Mouse (Mus musculus) embryonic stem cell, embryonic (primary cell): Measurements from ENCODE around the gene Pou3f3.

Experiments
- CTCF ChIA-PET, 4 experiments: fragments of 300-600 bp in 2 of 4; fragments of 350-600 bp in 2 of 4; sonication (Branson Sonifier 250); formaldehyde crosslinking; loops; one replicate each; lab custom pipeline; 2022; ENCODE audit warnings: inconsistent platforms in 2 of 4; lab: Charles Lee
- POLR2A ChIA-PET, 4 experiments: fragments of 300-600 bp in 2 of 4; fragments of 350-600 bp in 2 of 4; sonication (Branson Sonifier 250); formaldehyde crosslinking; loops; one replicate each; lab custom pipeline; 2022; ENCODE audit warnings: antibody characterized with exemption in 4 of 4, inconsistent platforms in 1 of 4; lab: Charles Lee

The Pou3f3 gene

DNA sequence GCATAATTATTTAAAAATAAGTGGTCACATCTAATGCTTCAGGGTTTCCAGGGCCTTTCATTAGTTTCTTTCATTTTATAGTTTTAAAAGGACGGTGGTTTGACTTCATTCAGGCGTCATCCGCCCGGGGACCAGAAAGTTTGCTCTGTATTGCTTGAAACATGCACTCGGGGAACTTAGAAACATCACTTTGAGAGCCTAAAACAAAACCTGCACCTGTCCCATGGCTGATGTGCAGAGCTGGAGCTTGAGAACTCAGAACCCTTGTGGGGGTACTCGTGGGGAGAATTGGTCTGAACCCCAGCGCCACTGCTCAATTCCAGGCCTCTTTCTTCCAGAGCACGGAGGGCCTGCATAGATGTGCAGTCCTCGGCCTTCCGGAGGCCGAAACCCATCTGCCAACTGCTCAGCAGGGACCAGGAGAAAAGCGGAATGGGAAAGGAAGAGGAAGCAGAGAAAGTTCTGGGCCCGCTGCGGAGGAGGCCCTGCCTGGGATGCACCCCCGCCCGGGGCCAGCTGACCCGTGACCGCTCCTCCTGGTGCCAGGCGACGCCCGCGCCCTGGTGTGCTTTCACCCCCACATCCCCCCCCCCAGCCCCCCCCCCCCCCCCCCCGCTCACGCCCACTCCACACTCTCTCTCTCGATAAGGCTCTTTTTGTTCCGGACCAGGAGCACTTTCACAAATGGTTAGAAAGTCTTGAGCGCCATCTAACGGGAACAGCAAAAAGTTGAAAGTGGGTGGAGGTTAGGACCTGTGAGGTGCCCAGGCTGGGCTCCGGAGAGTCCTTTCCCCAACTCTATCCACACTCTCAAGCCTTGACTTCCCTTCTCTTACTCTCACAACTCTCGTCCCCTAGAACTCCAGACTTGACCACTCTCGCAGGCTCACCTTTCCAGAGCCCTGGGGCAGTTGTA lies 18.7 kb downstream of the Pou3f3 start:
- CTCF ChIA-PET = interaction anchor here in 2 of 4 experiments (0.7 to 1.6 kb wide), 5 partner anchors 19 to 77 kb away, joined by 4 to 9 read pairs (median 7); no protein-coding TSS in a partner anchor
- POLR2A ChIA-PET = interaction anchor here in 2 of 4 experiments (0.8 to 3.2 kb wide), 5 partner anchors 18 to 29 kb away, joined by 3 to 13 read pairs (median 3); no protein-coding TSS in a partner anchor

DNA sequence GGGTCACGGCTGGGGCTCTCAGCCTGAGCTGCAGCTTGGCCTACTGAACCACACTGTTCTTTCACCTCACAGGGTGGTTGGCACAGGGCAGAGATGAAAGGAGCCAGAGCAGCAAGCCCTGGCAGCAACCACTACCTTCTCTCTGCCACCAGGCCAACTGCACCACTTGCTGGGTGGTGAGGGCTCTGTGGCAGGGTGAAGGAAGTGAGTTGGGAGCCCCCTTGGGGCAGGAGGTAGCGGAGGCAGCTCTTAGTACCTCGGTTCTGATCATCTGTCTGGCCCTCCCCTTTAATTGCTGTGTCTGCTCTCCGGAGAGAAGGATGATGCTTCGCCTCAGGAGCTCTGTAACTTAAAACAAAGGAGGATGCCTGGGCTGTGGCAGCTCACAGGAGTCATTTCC lies 23.0 kb downstream of the Pou3f3 start:
- ChIA-PET POLR2A (interaction anchor here in 1 of 4 experiments (0.9 to 1.3 kb wide), 2 partner anchors 18 to 35 kb away, joined by 3 to 4 read pairs; no protein-coding TSS in a partner anchor), CTCF (interaction anchor here in 1 of 4 experiments (0.6 to 0.9 kb wide), 2 partner anchors 14 to 23 kb away, joined by 3 read pairs; no protein-coding TSS in a partner anchor)

DNA sequence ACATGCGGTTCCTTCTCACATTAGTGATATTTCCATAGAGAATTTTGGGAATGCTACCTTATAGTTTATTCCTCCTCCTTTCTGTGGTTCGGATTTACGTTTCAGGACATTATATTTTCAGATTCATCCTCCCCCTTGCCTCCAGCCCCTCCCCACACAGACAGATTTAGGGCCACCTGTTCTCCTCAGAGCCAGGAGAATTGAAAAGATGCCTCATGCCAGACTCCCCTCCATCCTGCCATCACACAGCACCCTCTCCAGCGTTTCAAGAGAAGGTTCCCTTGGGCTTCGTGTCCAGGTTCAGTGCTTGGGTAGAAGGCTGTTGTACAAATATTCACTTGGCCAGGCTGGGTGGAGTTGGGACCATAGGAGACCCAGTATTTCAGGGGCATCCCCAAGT lies 25.8 kb downstream of the Pou3f3 start:
- POLR2A ChIA-PET = no interaction called here

DNA sequence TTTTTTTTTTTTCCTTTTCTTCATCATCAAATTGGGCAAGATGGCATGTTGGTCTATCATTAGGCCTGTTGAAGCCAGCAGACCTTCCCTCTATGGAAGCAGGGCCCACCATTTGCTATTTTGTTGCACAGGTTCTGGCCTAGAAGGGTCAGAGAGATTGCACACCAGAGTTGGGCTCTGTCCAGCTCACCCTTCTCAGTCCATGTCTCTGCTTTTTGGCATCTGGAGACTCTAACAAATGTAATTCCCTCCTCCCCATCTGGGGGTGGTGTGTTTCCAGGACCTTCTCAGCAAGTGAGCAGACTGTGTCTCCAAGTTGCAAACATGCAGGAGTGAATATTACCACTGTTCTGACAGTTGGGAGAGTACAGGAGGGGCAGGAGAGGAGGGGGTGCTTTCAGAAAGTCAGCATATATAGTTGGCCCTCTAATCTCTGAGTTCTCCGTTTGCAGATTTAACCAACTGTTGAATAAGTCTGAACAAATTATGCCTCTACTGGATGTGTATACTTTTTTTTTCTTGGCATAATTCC lies 28.3 kb downstream of the Pou3f3 start:
- POLR2A ChIA-PET = interaction anchor here in 1 of 4 experiments (1.0 kb wide), 1 partner anchor 11 kb away, joined by 3 read pairs; no protein-coding TSS in a partner anchor
- CTCF ChIA-PET = no interaction called here

More for the DNA sequence above, 25.8 kb downstream of the Pou3f3 start:
- CTCF ChIA-PET = no interaction called here

DNA sequence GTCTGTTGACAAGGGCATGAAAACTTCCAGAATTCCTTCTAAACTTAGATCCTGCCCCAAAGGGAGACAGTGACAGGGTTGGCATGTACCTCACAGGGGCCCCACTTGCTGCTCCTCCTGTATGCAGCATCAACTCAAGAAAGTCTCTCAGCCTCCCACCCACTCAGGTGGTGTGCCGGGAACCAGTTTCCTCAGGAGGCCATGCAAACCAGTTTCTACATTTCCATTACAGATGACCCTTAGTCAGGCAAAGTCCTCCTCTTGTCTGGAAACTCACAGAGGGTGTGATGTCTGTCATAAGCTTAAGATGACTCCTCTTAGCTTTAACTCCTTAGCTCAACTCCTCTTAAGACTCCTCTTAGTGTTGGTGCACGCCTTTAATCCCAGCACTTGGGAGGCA lies 29.3 kb downstream of the Pou3f3 start:
- POLR2A ChIA-PET = interaction anchor here in 1 of 4 experiments (1.0 kb wide), 1 partner anchor 12 kb away, joined by 3 read pairs; no protein-coding TSS in a partner anchor
- CTCF ChIA-PET = interaction anchor here in 1 of 4 experiments (0.5 kb wide), 1 partner anchor 96 kb away, joined by 3 read pairs; no protein-coding TSS in a partner anchor

DNA sequence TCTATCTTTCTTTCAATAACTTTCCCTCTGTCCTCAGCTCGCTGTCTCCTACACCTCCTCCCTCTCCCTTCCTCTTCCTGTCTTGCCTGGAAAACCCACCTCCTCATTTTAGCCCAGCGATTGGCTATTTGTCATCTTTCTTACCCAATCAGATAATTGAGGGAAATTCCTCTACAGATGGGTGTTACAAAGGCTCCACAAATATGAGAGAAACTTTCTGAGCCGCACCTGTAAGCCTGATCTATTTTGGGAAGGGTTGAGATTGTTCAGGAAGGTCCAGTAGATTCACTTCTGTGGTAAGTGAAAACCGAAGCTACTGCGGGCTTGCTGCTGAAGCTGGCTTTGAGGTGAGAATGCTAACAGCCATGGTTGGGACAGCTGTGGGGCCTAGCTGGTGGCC lies 31.6 kb downstream of the Pou3f3 start:
- POLR2A ChIA-PET = no interaction called here
- CTCF ChIA-PET = no interaction called here

DNA sequence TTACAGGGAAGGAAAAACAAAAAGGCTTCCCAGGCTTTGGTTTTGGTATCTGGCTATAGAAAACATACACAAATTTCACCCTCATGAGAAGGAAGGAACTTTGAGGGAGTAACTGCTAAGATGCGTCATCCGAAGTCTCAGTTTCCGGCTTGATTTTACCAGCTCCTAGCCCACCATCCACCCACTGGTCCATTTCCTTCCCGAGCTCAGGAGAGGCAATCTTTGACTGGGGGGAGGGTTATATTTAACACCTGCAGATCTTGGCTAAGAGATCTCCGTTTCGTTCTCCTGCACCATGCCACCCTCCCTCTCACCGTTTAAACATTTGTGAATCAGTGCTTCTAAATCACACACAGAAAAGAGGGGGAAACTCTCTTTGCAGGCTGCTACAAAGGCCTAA lies 32.1 kb downstream of the Pou3f3 start:
- CTCF ChIA-PET = no interaction called here

DNA sequence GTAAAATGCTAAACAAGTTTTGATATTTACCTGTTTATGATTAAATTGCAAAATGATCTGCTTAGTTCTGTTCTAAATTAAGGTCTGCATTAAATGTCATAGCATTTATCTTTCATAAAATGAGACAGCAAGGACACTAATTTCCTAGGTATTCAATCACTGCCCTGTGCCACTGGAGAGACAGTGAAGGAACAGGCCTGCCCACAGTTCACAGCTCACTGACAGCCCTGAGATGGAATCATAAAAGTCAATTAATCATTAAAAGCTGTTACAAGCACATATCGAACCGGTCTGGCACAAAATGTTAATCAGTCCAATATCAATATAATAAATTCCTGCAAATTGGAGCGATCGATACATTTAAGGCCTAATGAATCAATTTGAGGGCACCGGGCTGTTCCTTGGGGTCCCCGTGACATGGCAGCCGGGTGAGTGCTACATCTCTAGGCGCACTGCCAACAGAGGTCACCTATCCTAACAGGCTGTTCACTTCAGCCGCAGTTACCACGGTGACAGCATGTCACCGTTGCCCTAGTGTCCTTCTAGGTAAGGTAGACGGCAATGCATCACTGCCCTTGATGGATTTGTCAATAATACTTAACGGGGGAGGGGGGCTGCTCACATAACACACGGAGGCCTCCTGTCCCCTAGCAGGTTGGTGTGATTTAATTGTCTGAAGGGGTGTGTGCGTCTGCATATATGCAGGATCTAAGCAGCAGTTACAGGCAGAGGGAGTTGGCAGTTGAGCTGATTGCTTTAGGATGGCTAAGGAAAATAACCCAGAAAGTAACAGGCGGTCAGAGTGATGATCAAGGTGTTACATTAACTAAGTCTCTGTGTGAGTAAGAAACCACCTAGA lies 46.0 kb downstream of the Pou3f3 start:
- CTCF ChIA-PET = no interaction called here
- POLR2A ChIA-PET = no interaction called here

More for the DNA sequence above, 32.1 kb downstream of the Pou3f3 start:
- POLR2A ChIA-PET = interaction anchor here in 1 of 4 experiments (0.7 kb wide), 1 partner anchor 1733 kb away, joined by 3 read pairs; no protein-coding TSS in a partner anchor

DNA sequence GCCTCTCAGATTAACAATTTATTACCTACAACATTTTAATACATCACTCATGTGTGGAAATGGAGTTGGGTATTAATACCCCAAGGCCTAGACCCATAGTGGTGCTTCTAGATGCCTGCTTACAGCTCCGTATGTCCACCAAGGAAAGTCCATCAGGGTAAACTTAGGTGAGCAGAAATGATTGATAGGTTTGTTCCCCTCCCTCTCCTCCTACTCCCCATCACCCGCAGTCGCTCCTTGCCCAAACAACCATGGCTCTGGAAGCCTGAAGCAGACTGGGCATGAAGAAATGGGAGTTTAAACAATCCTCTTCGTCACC lies 46.6 kb downstream of the Pou3f3 start:
- CTCF ChIA-PET = no interaction called here
- POLR2A ChIA-PET = no interaction called here

DNA sequence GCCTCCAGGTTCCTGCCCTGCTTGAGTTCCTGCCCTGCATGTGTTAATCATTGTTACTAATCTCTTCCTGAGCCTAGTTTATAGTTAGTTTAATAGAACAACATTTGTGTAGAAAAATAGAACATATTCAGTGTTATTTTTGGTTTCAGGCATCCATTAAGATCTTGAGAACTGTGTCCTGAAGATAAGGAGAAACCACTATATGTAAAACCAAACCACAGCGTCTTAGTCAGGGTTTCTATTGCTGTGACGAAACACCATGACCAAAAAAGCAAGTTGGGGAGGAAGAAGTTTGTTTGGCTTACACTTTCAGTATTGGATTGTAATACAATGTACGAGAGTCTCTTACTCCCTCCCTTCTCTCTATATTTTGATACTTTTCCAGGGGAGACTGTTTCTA lies 49.5 kb downstream of the Pou3f3 start:
- ChIA-PET POLR2A (no interaction called here), CTCF (no interaction called here)

DNA sequence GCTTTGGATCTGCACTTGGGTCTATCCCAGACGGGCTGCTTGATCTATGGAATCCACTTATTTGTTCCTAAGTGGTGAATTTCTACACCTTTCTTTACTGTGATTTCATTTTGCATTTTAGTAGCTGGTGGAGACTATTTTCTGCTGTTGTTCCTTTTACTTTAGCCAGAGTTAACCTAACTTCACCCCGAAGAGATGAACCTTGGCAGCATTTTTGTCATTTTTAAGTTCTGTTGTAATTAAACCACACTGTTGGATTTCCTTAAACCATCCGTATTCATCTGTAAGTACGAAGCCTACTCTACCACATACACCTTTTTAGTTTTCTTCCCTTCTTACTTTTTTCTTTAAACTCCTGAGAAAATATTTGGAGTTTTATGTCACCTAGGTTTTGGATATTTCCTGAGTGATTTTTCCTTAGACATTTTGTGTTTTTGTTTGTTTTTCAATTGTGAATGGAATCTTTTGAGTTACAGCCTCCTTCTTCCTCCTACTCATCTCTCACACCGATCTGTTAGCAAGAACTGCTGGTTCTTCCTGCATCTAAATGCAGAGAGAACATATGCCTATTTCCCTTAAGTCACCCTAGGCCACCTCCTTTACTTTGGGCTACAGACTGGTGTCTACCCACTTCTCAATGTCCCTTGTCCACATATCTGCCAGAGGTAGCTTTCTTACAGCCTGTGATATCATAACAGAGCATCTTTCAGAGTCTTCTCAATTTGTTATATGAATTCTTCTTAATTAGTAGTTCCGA lies 54.1 kb downstream of the Pou3f3 start:
- CTCF ChIA-PET = no interaction called here

More for the DNA sequence above, 54.1 kb downstream of the Pou3f3 start:
- POLR2A ChIA-PET = interaction anchor here in 1 of 4 experiments (0.5 kb wide), 1 partner anchor 16 kb away, joined by 3 read pairs; no protein-coding TSS in a partner anchor
